Mouse (Mus musculus) monocyte, adult 59 days (primary cell): ENCODE results near the gene Cyb5rl. TPM values are rescaled to one million over a fixed set of nuclear protein-coding genes. Genes with fewer than 3 reads are reported as not detected.

ENCODE experiments used
- total RNA-seq, 2 experiments: library from RNA; stranded (reverse); gene quantifications; one replicate each; pipeline ENCODE4 v1.2.4; 2023

Cyb5rl gene
- total RNA-seq = 1 to 10 TPM; 6.3 to 6.4 TPM

GRCm38 (mm10) chr4:107066252-107067124 is at the start of gene Cyb5rl, which contains the start of gene Mrpl37:
TSS of gene Cyb5rl (plus strand) at chr4:107066988.
TSS of gene Mrpl37 (minus strand) at chr4:107066868.

DNA sequence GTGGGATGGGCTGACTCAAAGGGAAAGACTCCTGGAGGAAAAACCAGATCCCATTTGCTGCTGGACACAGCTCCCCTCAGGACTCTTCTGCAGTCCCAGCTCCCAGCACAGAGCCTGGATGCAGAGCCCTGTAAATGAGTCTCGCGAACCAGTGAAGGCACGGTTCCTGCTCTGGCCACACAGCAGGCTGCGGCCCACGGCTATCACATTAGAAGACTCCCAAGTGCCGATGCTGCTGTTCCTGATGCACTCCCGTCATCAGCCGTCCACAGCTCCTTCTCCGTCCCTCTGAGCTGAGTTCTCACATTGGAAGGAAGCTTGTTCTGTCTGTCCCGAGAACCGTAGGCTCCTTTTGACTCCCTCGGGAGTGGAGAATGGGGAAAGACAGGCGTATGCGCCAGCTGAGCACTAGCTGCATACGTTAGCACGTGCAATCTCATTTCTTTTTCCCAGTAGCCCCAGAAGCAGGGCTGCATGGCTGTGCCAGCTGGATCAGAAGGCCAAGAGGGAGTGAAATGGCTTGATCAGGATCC is 30.1 kb downstream of the Cyb5rl start, which contains the start of gene Cdcp2:
Gene Cdcp2 (plus strand): TSS at position 51 of the 533 bp plus-strand sequence.

Other genes with a start within 250 kb of the Cyb5rl start
- 10 to 100 TPM; 33.2 to 34.4 TPM for gene Ssbp3, start 156.3 kb upstream of the Cyb5rl start, total RNA-seq
- 10 to 100 TPM; 37.5 to 40.3 TPM for gene Mrpl37, start 120 bp upstream of the Cyb5rl start, total RNA-seq
- gene Cdcp2, start 29.9 kb downstream of the Cyb5rl start, total RNA-seq = not detected
- 100 to 1,000 TPM; 146 to 157 TPM for gene Tmem59, start 111.4 kb downstream of the Cyb5rl start, total RNA-seq
- gene Tceanc2, start 112.1 kb downstream of the Cyb5rl start, total RNA-seq = 10 to 100 TPM; 50.4 to 50.5 TPM
- not detected for gene Ldlrad1, start 142.2 kb downstream of the Cyb5rl start, total RNA-seq
- 10 to 100 TPM; 16.9 to 17.0 TPM for gene Lrrc42, start 186.5 kb downstream of the Cyb5rl start, total RNA-seq
- gene Hspb11, start 186.6 kb downstream of the Cyb5rl start, total RNA-seq = 10 to 100 TPM; 14.1 to 15.1 TPM
- not detected for gene Dio1, start 240.2 kb downstream of the Cyb5rl start, total RNA-seq
- gene Yipf1, start 247.4 kb downstream of the Cyb5rl start, total RNA-seq = 10 to 100 TPM; 54.2 to 55.0 TPM